Mouse (Mus musculus) hindbrain, embryonic 14.5 days (tissue): Measurements from ENCODE around the gene Lhfpl3. TPM values are rescaled to one million over a fixed set of nuclear protein-coding genes. Genes with fewer than 3 reads are reported as not detected.
A peak's percentile ranks its signal among the peaks of the same experiment; 100 is the strongest.
"Not testable (repeated sequence)": the region's sequence is repeated elsewhere in the genome, so short reads cannot be mapped to it uniquely, and the experiment has no call there.

Experiments used
- ATAC-seq: fragments of 200-750 bp; cut with Nextera tagmentation; 2 replicates; pipeline ENCODE4 v1.8.0; 2017; ENCODE audit warnings: moderate number of reproducible peaks, mild to moderate bottlenecking, moderate TSS enrichment, moderate library complexity; ENCODE audit not compliant: low FRiP score
- DNase-seq: peaks from one replicate; pipeline ENCODE4 v3.0.0-alpha.2; 2015; ENCODE audit warnings: low spot score
- H3K27ac ChIP-seq: fragments of 300-500 bp; sonication (generic); 2 replicates; pipeline ENCODE4 v1.5.1; 2014; ENCODE audit warnings: mild to moderate bottlenecking, moderate library complexity
- H3K27me3 ChIP-seq: fragments of 300-500 bp; sonication (generic); 2 replicates; pipeline ENCODE4 v1.6.1; 2014; ENCODE audit warnings: mild to moderate bottlenecking, low read length, mixed read lengths; ENCODE audit not compliant: control insufficient read depth, insufficient read depth
- H3K36me3 ChIP-seq: fragments of 300-500 bp; sonication (generic); replicated peaks from 2 replicates; pipeline ENCODE4 v1.6.1; 2014; ENCODE audit not compliant: control insufficient read depth, insufficient read depth
- H3K4me1 ChIP-seq: fragments of 300-500 bp; sonication (generic); replicated peaks from 2 replicates; pipeline ENCODE4 v1.6.1; 2014; ENCODE audit warnings: antibody characterized with exemption, low read length, mixed read lengths; ENCODE audit not compliant: control insufficient read depth, insufficient read depth
- H3K4me2 ChIP-seq: fragments of 300-500 bp; sonication (generic); replicated peaks from 2 replicates; pipeline ENCODE4 v1.6.1; 2014; ENCODE audit warnings: mild to moderate bottlenecking, moderate library complexity
- H3K4me3 ChIP-seq: fragments of 300-500 bp; sonication (generic); replicated peaks from 2 replicates; pipeline ENCODE4 v1.5.1; 2014; ENCODE audit warnings: mild to moderate bottlenecking, low read length
- H3K9ac ChIP-seq: fragments of 300-500 bp; sonication (generic); 2 replicates; pipeline ENCODE4 v1.6.1; 2014
- H3K9me3 ChIP-seq: fragments of 300-500 bp; sonication (generic); 2 replicates; pipeline ENCODE4 v1.6.1; 2016; ENCODE audit warnings: low read length; ENCODE audit not compliant: control insufficient read depth
- WGBS: fragments of 180-500 bp; shearing (Covaris S2); extraction: QIAGEN DNeasy Blood & Tissue Kit; methylation state at CpG from one replicate; pipeline ENCODE4 v1.1.7; 2014; 5-methylcytosine and 5-hydroxymethylcytosine counted together
- polyA plus RNA-seq: library from polyadenylated mRNA; unstranded; fragments of >200 nt; fragmentation: Nextera tagmentation; extraction: Ambion mirVana; gene quantifications from 2 replicates; pipeline ENCODE4 v1.2.1, GENCODE M21; 2014

Gene Lhfpl3
- 23.9 and 30.0 TPM in 2 replicates for polyA plus RNA-seq

- Histone ChIP-seq H3K9me3 (no peaks in the 10 kb centered on the region), H3K36me3 (no peaks in the 10 kb centered on the region), H3K27me3 (peaks cover 4% of the 10 kb centered on the region; the same call in 1 of the 2 replicates), H3K4me3 (peak within 1 kb of the TSS; percentile 75), H3K27ac (peak within 1 kb of the TSS; percentile 64), H3K4me1 (peaks cover 3% of the 10 kb centered on the region; the same call in 1 of the 2 replicates), H3K9ac (peak within 1 kb of the TSS; percentile 87), H3K4me2 (peak within 1 kb of the TSS; percentile 98)
- peak; percentile 55 for DNase-seq
- ATAC-seq, result peak; percentile 90
- under 1% methylated on average over 52 of the region's 53 CpGs for WGBS
Measured at GRCm38 (mm10) chr5:22745885-22746532, at the start of gene Lhfpl3. Gene Lhfpl3 (plus strand): TSS chr5:22746059.

DNA sequence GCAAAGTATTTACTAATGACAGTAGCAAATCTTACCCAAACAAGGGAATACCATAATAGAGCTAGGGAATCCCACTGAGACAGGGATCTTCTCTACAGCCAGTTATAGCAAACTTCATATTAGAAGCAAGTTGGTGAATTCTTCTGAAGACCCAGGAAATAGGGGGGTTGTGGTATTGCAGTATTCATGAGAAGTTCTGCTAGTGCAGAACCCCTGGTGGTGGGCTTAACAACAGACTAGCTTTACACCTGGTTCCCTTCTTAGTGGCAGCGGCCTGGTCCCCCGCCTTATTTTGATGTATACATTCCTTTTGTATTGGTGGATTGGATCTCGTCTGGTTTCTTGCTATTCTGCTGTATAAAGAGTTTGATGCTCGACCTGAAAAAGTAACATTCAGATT, 39.6 kb upstream of the Lhfpl3 start:
- H3K4me3 ChIP-seq, H3K27ac ChIP-seq, ATAC-seq, H3K9me3 ChIP-seq, H3K4me1 ChIP-seq, DNase-seq, H3K36me3 ChIP-seq, H3K27me3 ChIP-seq, H3K4me2 ChIP-seq, H3K9ac ChIP-seq: not testable (repeated sequence)
- 86% methylated on average over 4 of the region's 4 CpGs for WGBS

DNA sequence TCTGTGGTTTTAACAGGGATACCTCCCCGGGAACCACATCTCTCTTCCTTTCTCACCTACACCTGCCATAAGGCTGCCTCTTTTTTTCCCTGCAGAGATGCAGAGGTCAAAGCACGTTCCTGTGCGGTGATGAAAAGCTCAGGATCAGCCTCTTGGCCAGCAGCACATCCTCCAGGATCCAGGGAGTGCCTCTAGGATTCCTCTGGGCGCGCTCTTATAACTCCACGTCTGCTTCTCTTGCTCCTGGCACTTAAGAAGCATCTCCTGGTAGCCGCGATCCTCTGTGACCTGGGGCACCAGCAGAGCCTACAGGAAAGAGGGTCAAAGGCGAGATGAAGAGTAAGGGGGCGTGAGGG, 352 bp upstream of the Lhfpl3 start:
- H3K27ac ChIP-seq, result peak overlapping the region; percentile 64; the same call in 1 of the 2 replicates
- H3K4me2 ChIP-seq, result peak overlapping the region; percentile 98
- H3K36me3 ChIP-seq, result no peaks in the 10 kb centered on the region
- peak overlapping the region; percentile 75 for H3K4me3 ChIP-seq
- H3K27me3 ChIP-seq, result peaks cover 4% of the 10 kb centered on the region; the same call in 1 of the 2 replicates
- DNase-seq (no peak), ATAC-seq (no peak)
- H3K9ac ChIP-seq, result peak overlapping the region; percentile 87
- peaks cover 3% of the 10 kb centered on the region; the same call in 1 of the 2 replicates for H3K4me1 ChIP-seq
- H3K9me3 ChIP-seq, result no peaks in the 10 kb centered on the region
- 2% methylated on average over 10 of the region's 10 CpGs for WGBS

DNA sequence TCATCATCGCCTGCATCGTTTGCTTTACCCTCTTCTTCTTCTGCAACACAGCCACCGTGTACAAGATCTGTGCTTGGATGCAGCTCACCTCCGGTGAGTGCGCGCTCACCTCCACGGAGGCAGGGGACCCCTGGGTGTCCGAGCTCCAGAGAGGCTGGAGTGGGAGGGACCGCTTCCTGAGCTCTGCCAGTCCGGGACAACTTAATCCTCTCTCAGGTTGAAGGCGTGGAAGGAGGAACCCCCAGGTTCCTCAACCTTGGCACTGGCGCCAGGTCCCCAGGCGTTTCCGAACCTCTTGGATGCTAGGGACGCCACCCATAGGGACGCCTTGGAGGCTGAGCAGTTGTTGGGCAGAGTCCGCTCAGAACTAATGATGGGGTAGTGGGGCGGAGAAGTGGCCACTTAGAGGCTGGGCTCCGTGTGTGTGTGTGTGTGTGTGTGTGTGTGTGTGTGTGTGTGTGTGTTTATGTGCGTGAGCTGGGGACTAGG, 718 bp downstream of the Lhfpl3 start:
- ATAC-seq, result peak; percentile 57
- H3K36me3 ChIP-seq, result no peaks in the 10 kb centered on the region
- peak overlapping the region; percentile 87 for H3K9ac ChIP-seq
- no peaks in the 10 kb centered on the region for H3K9me3 ChIP-seq
- peak overlapping the region; percentile 75 for H3K4me3 ChIP-seq
- peak overlapping the region; percentile 64 for H3K27ac ChIP-seq
- no peak for DNase-seq
- peaks cover 4% of the 10 kb centered on the region; the same call in 1 of the 2 replicates for H3K27me3 ChIP-seq
- H3K4me2 ChIP-seq, result peak overlapping the region; percentile 98
- peaks cover 3% of the 10 kb centered on the region; the same call in 1 of the 2 replicates for H3K4me1 ChIP-seq
- whole genome bisulfite sequencing, result under 1% methylated on average over 20 of the region's 20 CpGs

DNA sequence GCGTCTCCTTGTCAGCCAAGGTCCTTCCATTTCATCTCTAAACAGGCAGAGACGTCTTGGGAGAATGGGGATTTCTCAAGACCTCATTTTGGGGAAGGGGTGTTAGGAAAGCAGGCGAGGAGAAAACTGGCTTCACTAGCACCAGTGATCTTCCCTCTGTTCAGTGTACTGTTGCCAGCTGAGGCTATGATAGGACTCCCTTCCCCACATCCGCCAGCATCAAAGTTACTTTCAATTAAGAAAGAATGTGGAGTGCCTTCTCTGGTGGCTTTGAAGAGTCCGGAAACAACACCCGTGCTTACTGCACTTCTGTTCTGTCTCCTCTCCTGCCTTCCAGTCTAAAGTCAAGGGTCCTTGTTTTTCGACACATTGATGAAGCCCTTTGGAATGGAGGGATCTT, 1.4 kb downstream of the Lhfpl3 start:
- H3K9ac ChIP-seq, result peak overlapping the region; percentile 87
- H3K9me3 ChIP-seq, result no peaks in the 10 kb centered on the region
- H3K4me2 ChIP-seq, result peak overlapping the region; percentile 98
- peaks cover 4% of the 10 kb centered on the region; the same call in 1 of the 2 replicates for H3K27me3 ChIP-seq
- no peaks in the 10 kb centered on the region for H3K36me3 ChIP-seq
- DNase-seq (no peak), ATAC-seq (no peak)
- H3K4me1 ChIP-seq, result peaks cover 3% of the 10 kb centered on the region; the same call in 1 of the 2 replicates
- peak overlapping the region; percentile 75 for H3K4me3 ChIP-seq
- H3K27ac ChIP-seq, result no peak overlapping the region
- 4% methylated on average over 7 of the region's 7 CpGs for WGBS

- Histone ChIP-seq H3K4me2 (no peak overlapping the region), H3K9ac (no peak overlapping the region), H3K4me1 (no peaks in the 10 kb centered on the region), H3K4me3 (no peak overlapping the region), H3K9me3 (no peaks in the 10 kb centered on the region), H3K27me3 (no peaks in the 10 kb centered on the region), H3K27ac (no peak overlapping the region), H3K36me3 (no peaks in the 10 kb centered on the region)
- 45% methylated on average over 3 of the region's 3 CpGs for WGBS
- ATAC-seq (no peak), DNase-seq (no peak)
Measured at GRCm38 (mm10) chr5:22757261-22757660, 11.4 kb downstream of the Lhfpl3 start.

DNA sequence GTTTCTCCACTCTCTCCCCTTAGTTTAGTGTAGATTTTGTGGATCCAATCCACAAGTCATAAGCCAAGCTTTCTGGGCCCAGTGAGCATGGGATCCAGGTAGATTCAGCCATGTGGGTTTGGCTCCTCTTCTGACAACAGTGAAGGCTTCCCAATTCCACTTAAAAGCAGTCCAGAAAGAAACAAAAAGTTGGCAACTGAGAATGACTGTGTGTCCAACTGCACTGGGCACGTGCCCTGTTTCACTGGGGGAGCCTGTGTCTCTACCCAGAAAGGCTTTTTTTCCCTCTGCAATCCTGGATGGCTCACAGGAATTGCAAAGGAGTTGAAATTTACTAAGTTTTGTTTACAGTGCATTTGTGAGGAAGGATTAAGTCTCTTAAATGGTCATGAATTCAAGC, 24.9 kb downstream of the Lhfpl3 start:
- WGBS, result 56% methylated on average over 1 of the region's 1 CpGs
- ATAC-seq (no peak), DNase-seq (no peak)

DNA sequence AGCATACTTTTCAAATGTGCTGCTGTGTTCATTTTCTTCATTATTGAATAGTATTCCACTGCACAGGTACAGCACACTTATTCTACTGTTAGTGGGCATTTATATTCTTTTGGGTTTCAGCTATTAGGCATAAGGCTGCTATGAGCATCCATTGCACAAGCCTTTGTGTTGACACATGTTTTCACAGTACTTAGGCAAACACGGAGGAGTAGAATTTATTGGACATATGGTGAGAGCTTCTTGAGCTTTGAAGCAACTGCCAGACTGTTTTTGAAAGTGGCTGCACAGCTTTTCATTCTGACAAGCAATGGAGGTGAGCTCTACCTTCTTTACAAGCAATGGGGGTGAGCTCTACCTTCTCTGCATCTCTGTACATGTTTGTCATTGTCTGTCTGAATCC, 49.5 kb downstream of the Lhfpl3 start:
- H3K4me2 ChIP-seq, result no peak overlapping the region
- H3K9me3 ChIP-seq, result no peaks in the 10 kb centered on the region
- no peak overlapping the region for H3K27ac ChIP-seq
- no peak overlapping the region for H3K4me3 ChIP-seq
- H3K36me3 ChIP-seq, result no peaks in the 10 kb centered on the region
- ATAC-seq (no peak), DNase-seq (no peak)
- no peak overlapping the region for H3K9ac ChIP-seq
- H3K27me3 ChIP-seq, result no peaks in the 10 kb centered on the region
- H3K4me1 ChIP-seq, result no peaks in the 10 kb centered on the region
- WGBS, result 74% methylated on average over 1 of the region's 1 CpGs

More for the DNA sequence above, 24.9 kb downstream of the Lhfpl3 start:
- Histone ChIP-seq H3K27ac (no peak overlapping the region), H3K4me3 (no peak overlapping the region), H3K27me3 (no peaks in the 10 kb centered on the region), H3K9ac (no peak overlapping the region), H3K4me1 (no peaks in the 10 kb centered on the region), H3K9me3 (no peaks in the 10 kb centered on the region), H3K4me2 (no peak overlapping the region), H3K36me3 (no peaks in the 10 kb centered on the region)

DNA sequence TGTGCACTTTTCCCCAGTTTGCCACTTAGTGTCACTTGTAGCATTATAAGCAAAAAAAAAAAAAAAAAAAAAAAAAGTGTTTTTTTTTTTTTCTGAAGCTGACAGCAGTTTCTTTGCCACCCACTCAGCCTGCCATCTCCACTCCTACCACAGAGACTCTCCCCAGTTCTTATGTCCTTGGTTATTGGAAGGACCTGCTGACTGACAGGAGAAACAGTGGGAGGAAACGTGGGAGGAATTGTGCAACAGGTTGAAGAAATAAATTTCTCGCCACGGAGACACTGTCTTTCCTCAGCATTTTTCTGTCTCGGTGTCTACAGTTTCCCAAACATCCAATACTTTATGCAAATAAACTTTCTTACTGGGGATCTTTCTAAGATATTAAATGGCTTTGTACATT, 67.6 kb downstream of the Lhfpl3 start:
- Histone ChIP-seq H3K4me3 (no peak overlapping the region), H3K27me3 (no peaks in the 10 kb centered on the region), H3K4me1 (no peaks in the 10 kb centered on the region), H3K9ac (no peak overlapping the region), H3K9me3 (no peaks in the 10 kb centered on the region; the same call in 1 of the 2 replicates), H3K4me2 (no peak overlapping the region), H3K36me3 (no peaks in the 10 kb centered on the region), H3K27ac (no peak overlapping the region)
- WGBS, result 79% methylated on average over 4 of the region's 4 CpGs
- no peak for ATAC-seq
- DNase-seq, result no peak
